Comparison of ENCODE assay signal across 8 mouse cellular contexts in genomic region chr9:44598899-44599495, GRCm38 (mm10). TPM values are rescaled to one million over a fixed set of nuclear protein-coding genes. Genes with fewer than 3 reads are reported as not detected.
A peak's percentile ranks its signal among the peaks of the same experiment; 100 is the strongest.
DNase-seq lines count a peak whose midpoint lies in the region; ATAC-seq and TF ChIP-seq lines count a peak whose summit lies in the region.

No protein-coding gene starts in this region.

- H3K4me2 ChIP-seq in lung, embryonic 16.5 days (ENCODE audit: low read depth, low read length): peak overlapping the region; percentile 45
- H3K4me2 ChIP-seq in stomach, postnatal 0 days (replicated peaks; ENCODE audit: low read depth): peak overlapping the region; percentile 48

- DNase-seq in gastrocnemius, adult 2 months: peak; percentile 41
- no peak for DNase-seq in gastrocnemius, postnatal 25 days
- DNase-seq in adrenal gland, postnatal 36 days: peak; percentile 56 to 59
- DNase-seq in fibroblast of lung, adult 2 months (ENCODE audit: low read depth): peak; percentile 60
- DNase-seq in kidney, adult 18-20 months: peak; percentile 68
- DNase-seq in stomach, postnatal 0 days (ENCODE audit: low spot score): peak; percentile 79
- DNase-seq in layer of hippocampus, adult 9-11 months: no peak

- no peak overlapping the region for H3K9ac ChIP-seq in lung, embryonic 16.5 days (ENCODE audit: low read length)
- H3K9ac ChIP-seq in stomach, postnatal 0 days (ENCODE audit: low read length): 0 out of 2 replicates have a peak overlapping the region, but pooled peaks have one; percentile 35

- no peaks in the 10 kb centered on the region for H3K9me3 ChIP-seq in lung, embryonic 16.5 days (ENCODE audit: control insufficient read depth, low read length)
- H3K9me3 ChIP-seq in stomach, postnatal 0 days (ENCODE audit: control insufficient read depth, low read length): no peaks in the 10 kb centered on the region

- peak overlapping the region; percentile 63 for H3K27ac ChIP-seq in gastrocnemius, adult 2 months
- H3K27ac ChIP-seq in lung, embryonic 16.5 days (ENCODE audit: low read length): no peak overlapping the region
- peak overlapping the region; percentile 73 for H3K27ac ChIP-seq in stomach, postnatal 0 days (replicated peaks)

- no peaks in the 10 kb centered on the region for H3K27me3 ChIP-seq in lung, embryonic 16.5 days (ENCODE audit: control insufficient read depth, insufficient read depth, low read depth, low read length)
- H3K27me3 ChIP-seq in stomach, postnatal 0 days (ENCODE audit: control insufficient read depth, insufficient read depth, low read length): no peaks in the 10 kb centered on the region

- intact Hi-C loops in gastrocnemius, adult 2 months (cut with DNase I): no loop called here

- ATAC-seq in lung, embryonic 16.5 days (ENCODE audit: low read depth): peak; percentile 37; the same call in 1 of the 2 replicates
- peak; percentile 69 for ATAC-seq in stomach, postnatal 0 days (ENCODE audit: low FRiP score, low TSS enrichment)

- no peak for TF ChIP-seq CTCF in gastrocnemius, adult 2 months (IDR thresholded peaks at IDR 0.05)
- no peak for TF ChIP-seq CTCF in stomach, postnatal 0 days (IDR thresholded peaks at IDR 0.05; ENCODE audit: low read depth)

- H3K4me1 ChIP-seq in lung, embryonic 16.5 days (replicated peaks; ENCODE audit: control insufficient read depth, insufficient read depth, low read length): peaks cover 21% of the 10 kb centered on the region
- no peaks in the 10 kb centered on the region for H3K4me1 ChIP-seq in stomach, postnatal 0 days (replicated peaks; ENCODE audit: control insufficient read depth, insufficient read depth)

- H3K4me3 ChIP-seq in gastrocnemius, adult 2 months: peak overlapping the region; percentile 52
- peak overlapping the region; percentile 20; the same call in 1 of the 2 replicates for H3K4me3 ChIP-seq in lung, embryonic 16.5 days (ENCODE audit: low read length)
- H3K4me3 ChIP-seq in stomach, postnatal 0 days (ENCODE audit: low read depth, low read length): no peak overlapping the region

- no peaks in the 10 kb centered on the region for H3K36me3 ChIP-seq in lung, embryonic 16.5 days (ENCODE audit: control insufficient read depth, insufficient read depth, low read length)
- no peaks in the 10 kb centered on the region for H3K36me3 ChIP-seq in stomach, postnatal 0 days (ENCODE audit: control insufficient read depth, insufficient read depth, low read length)

- TF ChIP-seq EP300 in stomach, postnatal 0 days (optimal IDR thresholded peaks at IDR 0.05): no peak

- 7% methylated on average over 18 of the region's 18 CpGs for WGBS in lung, embryonic 16.5 days
- WGBS in stomach, postnatal 0 days: 9% methylated on average over 18 of the region's 18 CpGs

RNA-seq across cellular contexts. Expression of gene Ddx6, which starts 5.7 kb away (rescaled TPM):
- 10 to 100 TPM; 68.8 to 74.4 TPM for total RNA-seq in gastrocnemius, adult 2 months (2021)
- 10 to 100 TPM; 55.1 to 59.4 TPM for total RNA-seq in gastrocnemius, postnatal 25 days (2021)
- total RNA-seq in adrenal gland, postnatal 36 days (2021): 100 to 1,000 TPM; 134 to 149 TPM
- 15.2 and 16.5 TPM in 2 replicates for polyA plus RNA-seq in lung, embryonic 16.5 days (2015; fragmentation: Nextera tagmentation; extraction: Ambion mirVana)
- 7.9 and 10.4 TPM in 2 replicates for polyA plus RNA-seq in stomach, postnatal 0 days (2015; fragmentation: Nextera tagmentation; extraction: Ambion mirVana)

RNA-seq across cellular contexts. Expression of gene Cxcr5, which starts 37.3 kb away (rescaled TPM):
- total RNA-seq in gastrocnemius, adult 2 months (2021): not detected
- not detected for total RNA-seq in gastrocnemius, postnatal 25 days (2021)
- not detected for total RNA-seq in adrenal gland, postnatal 36 days (2021)
- 0.08 and 0.29 TPM in 2 replicates for polyA plus RNA-seq in lung, embryonic 16.5 days (2015; fragmentation: Nextera tagmentation; extraction: Ambion mirVana)
- 0.13 and 0.21 TPM in 2 replicates for polyA plus RNA-seq in stomach, postnatal 0 days (2015; fragmentation: Nextera tagmentation; extraction: Ambion mirVana)

Comparison
In these comparisons a context has a peak if more than half of its experiments do, and no peak if none do; other contexts are left out.
1. DNase-seq: peak in gastrocnemius, adult 2 months (single experiment), adrenal gland, postnatal 36 days (2 of 2), fibroblast of lung, adult 2 months (single experiment), kidney, adult 18-20 months (single experiment) and stomach, postnatal 0 days (single experiment); none in gastrocnemius, postnatal 25 days (single experiment) and layer of hippocampus, adult 9-11 months (single experiment).